Mouse (Mus musculus): Measurements from ENCODE around the gene Stard13. TPM values are rescaled to one million over a fixed set of nuclear protein-coding genes. Genes with fewer than 3 reads are reported as not detected.
A peak's percentile ranks its signal among the peaks of the same experiment; 100 is the strongest.

The Stard13 gene
- total and polyA plus RNA-seq, 2 experiments = 7.8 to 21.3 TPM

GRCm38 (mm10) chr5:151105054-151105971, 128.3 kb downstream of the Stard13 start:
- Histone ChIP-seq H3K9ac (ENCODE audit: low read depth, low read length) (no peak overlapping the region), H3K36me3 (ENCODE audit: control insufficient read depth, insufficient read depth, low read length) (no peaks in the 10 kb centered on the region), H3K79me2 (ENCODE audit: control insufficient read depth, insufficient read depth, low read length) (peaks cover 42% of the 10 kb centered on the region), H3K27ac (replicated peaks; ENCODE audit: insufficient read depth, low read depth, low read length) (no peak overlapping the region), H3K4me3 (ENCODE audit: insufficient read depth, low read depth, low read length) (no peak overlapping the region), H3K27me3 (ENCODE audit: control insufficient read depth, insufficient read depth, low read length) (no peaks in the 10 kb centered on the region), H3K4me1 (ENCODE audit: control insufficient read depth, insufficient read depth, low read length) (peaks cover 16% of the 10 kb centered on the region)
- peak; percentile 52 for DNase-seq (ENCODE audit: extremely low read depth, low read depth, low spot score)
- TF ChIP-seq CTCF (IDR thresholded peaks at IDR 0.05; ENCODE audit: low read depth, low read length) = no peak
- TF ChIP-seq POLR2A (IDR thresholded peaks at IDR 0.05; ENCODE audit: extremely low read depth, insufficient read depth, low read length) = no peak
- WGBS = 56% methylated on average over 10 of the region's 10 CpGs

DNA sequence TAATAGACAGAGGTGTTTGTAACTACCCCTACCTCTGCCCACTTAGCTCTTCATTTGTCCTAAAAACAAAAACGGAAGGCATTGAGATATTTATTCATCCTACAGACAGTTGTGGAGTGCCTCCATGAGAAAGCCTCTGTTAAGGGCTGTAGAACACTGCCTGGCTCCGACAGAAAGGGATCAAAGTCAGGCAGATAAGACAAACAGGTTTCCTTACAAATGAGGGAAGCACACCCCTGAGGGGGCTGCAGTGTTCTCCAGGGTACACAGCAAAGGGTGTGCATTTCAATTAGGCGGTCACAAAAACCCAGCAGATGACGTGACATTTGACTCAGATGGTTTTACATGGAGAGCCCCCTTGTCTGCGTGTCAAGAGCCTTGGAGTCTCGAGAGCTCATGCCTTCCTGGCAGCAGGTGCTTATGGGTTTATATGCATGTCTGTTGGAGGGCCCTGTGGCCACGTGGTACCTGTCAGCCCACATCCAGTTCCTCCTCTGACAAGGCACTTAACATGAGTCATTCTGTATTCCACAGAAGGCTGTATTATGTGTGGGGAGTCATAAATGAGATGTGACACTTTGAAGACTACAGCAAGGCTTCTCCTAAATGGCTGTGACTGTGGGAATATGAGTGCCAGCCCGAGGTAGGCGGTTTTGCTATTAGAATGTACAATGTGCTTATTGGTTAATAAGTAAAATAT, 129.1 kb downstream of the Stard13 start:
- Histone ChIP-seq H3K4me1 (ENCODE audit: control insufficient read depth, insufficient read depth, low read length) (peaks cover 14% of the 10 kb centered on the region), H3K36me3 (ENCODE audit: control insufficient read depth, insufficient read depth, low read length) (no peaks in the 10 kb centered on the region), H3K27me3 (ENCODE audit: control insufficient read depth, insufficient read depth, low read length) (no peaks in the 10 kb centered on the region), H3K27ac (replicated peaks; ENCODE audit: insufficient read depth, low read depth, low read length) (no peak overlapping the region), H3K79me2 (ENCODE audit: control insufficient read depth, insufficient read depth, low read length) (peaks cover 38% of the 10 kb centered on the region), H3K4me3 (ENCODE audit: insufficient read depth, low read depth, low read length) (no peak overlapping the region), H3K9ac (ENCODE audit: low read depth, low read length) (no peak overlapping the region)
- TF ChIP-seq POLR2A (IDR thresholded peaks at IDR 0.05; ENCODE audit: extremely low read depth, insufficient read depth, low read length) (no peak), CTCF (IDR thresholded peaks at IDR 0.05; ENCODE audit: low read depth, low read length) (no peak)
- DNase-seq (ENCODE audit: extremely low read depth, low read depth, low spot score) = no peak
- WGBS = 60% methylated on average over 9 of the region's 9 CpGs

DNA sequence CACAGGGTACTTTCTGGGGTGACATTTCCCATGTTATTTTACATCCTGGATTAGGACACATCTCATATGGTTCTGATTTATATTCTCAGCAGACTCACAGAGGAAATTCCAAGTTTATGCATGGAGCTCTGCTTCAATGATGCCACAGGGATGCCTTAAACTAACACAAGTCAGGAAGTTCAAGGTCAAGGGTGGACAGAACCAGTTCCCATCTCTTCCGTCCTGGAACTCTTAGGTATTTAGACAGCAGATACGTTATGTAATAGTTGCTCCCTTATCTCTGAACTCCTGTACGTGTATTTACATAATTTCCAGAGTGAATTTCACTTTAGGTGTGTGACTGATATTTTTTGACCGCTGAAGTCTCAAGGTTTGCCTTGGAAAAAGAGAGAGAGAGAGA, 130.4 kb downstream of the Stard13 start:
- peak; percentile 58 for DNase-seq (ENCODE audit: extremely low read depth, low read depth, low spot score)
- H3K27ac ChIP-seq (replicated peaks; ENCODE audit: insufficient read depth, low read depth, low read length) = no peak overlapping the region
- TF ChIP-seq CTCF (IDR thresholded peaks at IDR 0.05; ENCODE audit: low read depth, low read length) (no peak), POLR2A (IDR thresholded peaks at IDR 0.05; ENCODE audit: extremely low read depth, insufficient read depth, low read length) (no peak)
- no peaks in the 10 kb centered on the region for H3K27me3 ChIP-seq (ENCODE audit: control insufficient read depth, insufficient read depth, low read length)
- H3K36me3 ChIP-seq (ENCODE audit: control insufficient read depth, insufficient read depth, low read length) = no peaks in the 10 kb centered on the region
- no peak overlapping the region for H3K4me3 ChIP-seq (ENCODE audit: insufficient read depth, low read depth, low read length)
- 6% methylated on average over 4 of the region's 4 CpGs for WGBS
- H3K9ac ChIP-seq (ENCODE audit: low read depth, low read length) = no peak overlapping the region
- peaks cover 37% of the 10 kb centered on the region for H3K79me2 ChIP-seq (ENCODE audit: control insufficient read depth, insufficient read depth, low read length)
- peaks cover 16% of the 10 kb centered on the region for H3K4me1 ChIP-seq (ENCODE audit: control insufficient read depth, insufficient read depth, low read length)

GRCm38 (mm10) chr5:151102262-151102661, 131.4 kb downstream of the Stard13 start:
- H3K36me3 ChIP-seq (ENCODE audit: control insufficient read depth, insufficient read depth, low read length) = no peaks in the 10 kb centered on the region
- H3K4me1 ChIP-seq (ENCODE audit: control insufficient read depth, insufficient read depth, low read length) = peaks cover 24% of the 10 kb centered on the region
- H3K9ac ChIP-seq (ENCODE audit: low read depth, low read length) = no peak overlapping the region
- no peaks in the 10 kb centered on the region for H3K27me3 ChIP-seq (ENCODE audit: control insufficient read depth, insufficient read depth, low read length)
- peaks cover 30% of the 10 kb centered on the region; the same call in 1 of the 2 replicates for H3K79me2 ChIP-seq (ENCODE audit: control insufficient read depth, insufficient read depth, low read length)
- H3K27ac ChIP-seq (replicated peaks; ENCODE audit: insufficient read depth, low read depth, low read length) = no peak overlapping the region
- WGBS = 61% methylated on average over 2 of the region's 2 CpGs
- TF ChIP-seq CTCF (IDR thresholded peaks at IDR 0.05; ENCODE audit: low read depth, low read length) (peak; percentile 42; the same call in 1 of the 2 replicates), POLR2A (IDR thresholded peaks at IDR 0.05; ENCODE audit: extremely low read depth, insufficient read depth, low read length) (no peak)
- no peak for DNase-seq (ENCODE audit: extremely low read depth, low read depth, low spot score)
- H3K4me3 ChIP-seq (ENCODE audit: insufficient read depth, low read depth, low read length) = no peak overlapping the region

- H3K4me3 ChIP-seq (ENCODE audit: insufficient read depth, low read depth, low read length) = no peak overlapping the region
- peak; percentile 95 for DNase-seq (ENCODE audit: extremely low read depth, low read depth, low spot score)
- H3K27ac ChIP-seq (replicated peaks; ENCODE audit: insufficient read depth, low read depth, low read length) = peak overlapping the region; percentile 72
- no peaks in the 10 kb centered on the region for H3K27me3 ChIP-seq (ENCODE audit: control insufficient read depth, insufficient read depth, low read length)
- H3K79me2 ChIP-seq (ENCODE audit: control insufficient read depth, insufficient read depth, low read length) = peaks cover 17% of the 10 kb centered on the region; the same call in 1 of the 2 replicates
- H3K9ac ChIP-seq (ENCODE audit: low read depth, low read length) = no peak overlapping the region
- TF ChIP-seq POLR2A (IDR thresholded peaks at IDR 0.05; ENCODE audit: extremely low read depth, insufficient read depth, low read length) = no peak
- no peak for TF ChIP-seq CTCF (IDR thresholded peaks at IDR 0.05; ENCODE audit: low read depth, low read length)
- H3K4me1 ChIP-seq (ENCODE audit: control insufficient read depth, insufficient read depth, low read length) = peaks cover 23% of the 10 kb centered on the region
- peaks cover 11% of the 10 kb centered on the region for H3K36me3 ChIP-seq (ENCODE audit: control insufficient read depth, insufficient read depth, low read length)
- 27% methylated on average over 6 of the region's 6 CpGs for WGBS
Observed at GRCm38 (mm10) chr5:151096012-151096411, 137.6 kb downstream of the Stard13 start.
